Mouse (Mus musculus) CD4-positive, CD25-positive, alpha-beta regulatory T cell, adult 9 weeks (primary cell): Measurements from ENCODE around the gene Cpeb4. TPM values are rescaled to one million over a fixed set of nuclear protein-coding genes. Genes with fewer than 3 reads are reported as not detected.

Experiments
- polyA plus RNA-seq: library from polyadenylated mRNA; unstranded; fragments of 100-300 nt; shearing (Covaris generic); gene quantifications from one replicate; pipeline ENCODE4 v1.2.1, GENCODE M21; 2017

Cpeb4 gene
- 12.6 TPM for polyA plus RNA-seq

DNA sequence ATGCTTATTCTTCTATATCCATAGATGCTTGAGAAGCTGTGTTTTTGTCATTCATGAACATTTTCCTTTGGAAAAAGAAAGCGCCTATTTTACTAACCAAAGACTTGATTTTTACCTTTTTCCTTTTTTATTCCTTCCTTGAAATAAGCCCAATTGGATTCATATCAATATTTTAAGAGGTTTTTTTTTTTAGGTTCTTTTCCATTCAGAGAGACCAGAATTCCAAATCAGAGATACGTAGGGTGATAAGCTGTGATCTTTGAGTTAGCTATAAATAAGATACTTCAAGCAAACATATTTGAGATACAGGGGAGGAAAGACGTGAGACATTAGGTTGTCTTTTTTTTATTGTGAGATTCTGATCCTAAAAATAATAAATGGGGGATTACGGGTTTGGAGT is at the start of gene Cpeb4:
Gene Cpeb4, plus strand, starts transcription at position 301 of the 400 bp plus-strand sequence.

DNA sequence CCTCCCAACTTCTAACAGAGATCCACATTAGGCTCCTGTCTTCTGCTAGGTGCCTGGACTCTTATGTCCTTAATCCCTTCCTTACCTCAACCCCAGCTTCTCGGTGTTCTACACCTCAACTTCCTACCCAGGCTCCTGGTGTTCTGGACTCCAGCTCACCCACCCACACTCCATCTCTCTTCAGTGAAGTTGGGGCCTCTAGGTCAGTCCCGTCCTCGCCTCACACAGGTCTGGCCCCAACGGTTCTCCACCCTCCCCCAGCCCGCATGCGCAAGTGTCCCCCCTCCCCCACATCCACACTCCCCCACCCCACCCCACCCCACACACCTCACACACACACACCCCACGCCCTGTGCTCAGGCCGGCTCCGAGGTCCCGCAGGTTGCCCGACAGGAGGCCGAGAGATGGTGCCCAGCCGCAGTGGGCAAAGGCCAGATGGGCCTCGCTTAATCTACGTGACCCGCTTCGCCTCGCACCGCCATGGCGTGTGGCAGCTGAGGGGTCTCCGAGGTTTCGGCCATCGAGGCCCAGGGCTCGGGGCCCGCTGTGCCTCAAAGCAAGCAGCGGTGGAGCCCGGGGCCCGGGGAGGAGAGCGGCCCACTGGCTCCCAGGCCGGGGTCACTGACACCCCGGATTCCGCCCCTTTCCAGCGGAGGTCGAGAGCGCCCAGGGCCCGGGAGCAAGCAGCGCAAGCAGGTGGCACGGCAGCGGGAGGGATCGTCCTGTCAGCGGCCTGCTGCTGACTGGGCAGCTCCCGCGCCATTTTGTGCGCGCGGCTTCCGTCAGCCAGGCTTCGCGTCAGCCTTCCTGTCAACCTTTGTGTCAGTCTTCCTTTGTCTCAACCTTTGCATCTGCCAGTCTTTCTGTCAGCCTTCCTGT is 93.5 kb downstream of the Cpeb4 start, which contains the start of gene 4930524B15Rik:
Gene 4930524B15Rik, plus strand, starts transcription at position 337 of the 879 bp plus-strand sequence.

Other genes starting within 250 kb of the Cpeb4 start
- gene Bod1, start 200.3 kb upstream of the Cpeb4 start, polyA plus RNA-seq, result 4.3 TPM
- gene 4930524B15Rik, start 93.4 kb downstream of the Cpeb4 start, polyA plus RNA-seq, result not detected
- 175 TPM for gene Nsg2, start 128.3 kb downstream of the Cpeb4 start, polyA plus RNA-seq